Mouse (Mus musculus) spleen, adult 18-20 months (tissue): ENCODE data around the gene Wdr62.
"Not testable (repeated sequence)": the region's sequence is repeated elsewhere in the genome, so short reads cannot be mapped to it uniquely, and the experiment has no call there.

Experiments
- DNase-seq, 2 experiments: peaks; one replicate each; pipeline ENCODE4 v3.0.0; 2022; ENCODE audit warnings: mixed read lengths in 2 of 2

The Wdr62 gene

DNA sequence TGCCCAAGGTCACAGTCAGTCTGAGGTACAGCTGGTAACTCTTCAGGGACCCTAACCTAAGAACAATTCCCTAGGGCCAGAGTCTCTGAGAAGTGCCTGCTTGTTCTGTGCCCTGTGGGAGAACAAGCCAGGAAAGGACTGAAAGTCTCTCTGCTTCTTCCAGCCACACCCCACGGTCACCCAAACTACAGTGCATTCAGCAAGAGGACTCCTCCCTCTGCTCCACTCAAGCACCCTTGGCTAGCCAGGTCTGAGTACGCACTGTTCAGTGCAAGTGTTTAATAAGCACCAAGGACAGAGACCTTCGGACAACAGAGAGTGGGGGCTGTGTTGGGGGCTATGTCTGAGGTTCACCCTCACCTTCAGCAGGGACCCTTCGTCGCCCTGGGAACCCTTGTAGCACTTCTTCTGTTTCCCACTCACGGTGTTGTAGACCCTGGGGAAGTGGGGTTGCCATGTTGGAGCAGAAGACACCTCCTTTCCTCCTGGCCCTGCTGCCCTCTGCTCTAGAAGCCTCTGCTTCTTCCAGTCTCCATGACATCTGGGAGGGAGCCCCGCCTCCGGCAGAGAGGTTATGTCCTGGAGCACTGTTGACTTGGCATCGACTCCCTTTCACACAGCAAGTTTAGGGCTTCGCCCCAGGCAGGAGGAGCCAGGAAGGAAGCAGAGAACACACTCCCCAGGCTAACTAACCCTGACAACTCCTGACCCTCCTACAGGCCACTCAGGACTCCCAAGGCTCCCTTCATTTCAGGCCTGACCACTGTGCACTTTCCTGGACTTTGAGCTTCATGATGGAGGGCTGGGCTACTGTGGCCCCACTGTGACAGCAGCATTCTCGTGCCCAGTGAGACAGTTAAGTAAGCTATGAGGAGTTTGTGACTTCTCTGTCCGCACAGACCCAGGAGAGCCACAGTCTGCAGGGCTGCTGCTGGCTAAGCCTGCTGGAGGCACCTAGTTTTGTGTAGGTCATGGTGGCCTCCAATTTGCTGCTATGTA lies 28.0 kb downstream of the Wdr62 start:
- DNase-seq = no peak

DNA sequence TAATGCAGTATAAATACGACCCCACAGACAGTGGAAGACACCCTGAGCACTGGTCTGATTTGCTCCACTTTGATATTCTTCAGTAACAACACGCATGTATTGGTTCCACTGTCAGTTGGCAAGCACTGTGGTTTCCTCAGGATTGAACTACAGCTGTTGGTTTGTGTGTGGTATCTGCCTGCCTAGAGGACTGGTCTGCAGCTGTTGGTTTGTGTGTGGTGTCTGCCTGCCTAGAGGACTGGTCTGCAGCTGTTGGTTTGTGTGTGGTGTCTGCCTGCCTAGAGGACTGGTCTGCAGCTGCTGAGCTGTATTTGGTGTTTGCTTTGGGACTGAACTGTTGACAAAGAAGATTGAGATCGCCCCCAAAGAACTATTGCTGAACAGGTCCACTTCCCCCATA lies 42.8 kb downstream of the Wdr62 start:
- not testable (repeated sequence) for DNase-seq

DNA sequence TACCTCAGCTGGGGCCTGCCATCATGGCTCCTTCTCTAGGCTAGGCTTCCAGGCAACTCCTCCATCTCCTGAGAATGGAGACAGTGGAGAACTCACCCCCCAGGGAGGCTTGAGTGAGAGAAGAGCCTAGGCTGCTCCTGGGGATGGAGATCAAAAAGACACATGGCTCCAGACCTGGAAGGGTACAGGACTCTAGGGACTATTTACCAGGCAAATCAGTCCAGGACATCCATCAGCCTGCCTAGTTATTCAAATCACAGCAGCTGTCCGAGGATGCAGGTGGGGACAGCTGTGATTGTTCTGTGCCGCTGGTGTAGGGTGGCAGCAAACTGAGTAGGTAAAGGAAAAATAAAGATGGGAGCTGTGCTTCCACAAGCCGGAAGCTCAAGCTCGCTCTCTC lies 44.6 kb downstream of the Wdr62 start, which contains the start of gene Ovol3:
Gene Ovol3 (minus strand): TSS at position 101 of the 400 bp plus-strand sequence.
- no peak for DNase-seq

DNA sequence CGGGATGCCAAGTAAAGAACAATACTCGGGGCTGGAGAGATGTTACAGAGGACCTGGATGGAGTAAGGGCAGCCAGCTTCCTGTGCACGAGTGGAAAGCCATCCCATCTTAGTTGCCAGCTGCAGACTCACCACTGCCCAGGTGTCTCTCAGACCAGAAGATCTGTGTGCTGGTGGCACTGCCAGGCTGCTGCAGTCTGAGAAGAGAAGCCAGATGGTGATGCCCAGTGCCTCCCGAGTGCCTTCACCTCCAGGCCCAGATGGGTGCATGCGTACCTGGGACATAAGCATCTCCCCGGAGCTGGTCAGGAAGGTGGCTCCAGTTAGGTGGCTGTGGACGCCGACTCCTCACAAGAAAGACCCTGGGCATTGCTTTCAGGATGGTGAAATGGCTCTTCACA lies 45.1 kb downstream of the Wdr62 start:
- DNase-seq = no peak

DNA sequence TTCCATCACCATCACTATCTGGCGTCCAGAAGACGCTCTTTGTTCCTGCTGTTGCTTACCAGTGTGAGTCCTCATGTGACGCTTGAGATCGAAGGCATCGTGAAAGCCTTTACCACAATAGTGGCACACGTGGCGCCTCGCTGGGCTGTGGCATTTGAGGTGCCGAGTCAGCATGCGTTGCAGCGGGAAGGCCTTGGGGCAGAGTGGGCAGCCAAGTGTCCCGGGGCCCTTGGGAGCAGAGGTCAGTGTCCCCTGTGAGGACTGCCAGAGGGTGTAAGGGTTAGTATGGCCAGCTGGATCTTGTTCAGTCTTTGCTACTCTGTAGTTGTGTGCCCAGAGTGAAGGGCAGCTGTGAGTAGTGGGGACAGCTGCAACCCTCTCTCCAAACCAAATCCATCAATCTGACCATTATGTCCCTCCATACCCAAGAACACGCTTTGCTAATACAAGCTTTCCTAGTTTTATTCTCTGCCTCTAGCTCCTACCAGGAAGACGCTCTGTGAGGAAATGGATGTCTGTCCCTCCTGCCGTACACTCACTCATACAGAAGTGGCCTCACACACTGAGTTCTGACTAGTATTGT lies 45.9 kb downstream of the Wdr62 start:
- DNase-seq = no peak

DNA sequence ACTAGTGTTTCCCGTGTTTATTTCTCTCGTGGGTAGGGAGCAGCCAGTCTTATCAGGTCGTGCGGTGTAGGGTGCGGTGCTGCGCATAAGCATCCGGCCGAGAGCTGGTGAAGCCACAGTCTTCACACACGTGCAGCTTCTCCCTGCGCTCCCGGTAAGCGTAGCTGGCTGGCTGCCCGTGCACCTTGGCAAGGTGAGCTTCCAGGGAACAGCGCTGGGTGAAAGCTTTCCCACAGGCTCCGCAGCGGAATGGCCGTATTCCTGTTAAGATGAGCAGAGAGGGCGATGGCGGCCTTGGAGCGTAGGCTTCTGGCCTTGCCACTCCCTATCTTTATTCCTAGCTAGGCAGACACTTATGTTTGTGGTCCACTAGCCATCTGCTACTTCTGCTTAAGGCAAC lies 46.8 kb downstream of the Wdr62 start:
- no peak for DNase-seq

DNA sequence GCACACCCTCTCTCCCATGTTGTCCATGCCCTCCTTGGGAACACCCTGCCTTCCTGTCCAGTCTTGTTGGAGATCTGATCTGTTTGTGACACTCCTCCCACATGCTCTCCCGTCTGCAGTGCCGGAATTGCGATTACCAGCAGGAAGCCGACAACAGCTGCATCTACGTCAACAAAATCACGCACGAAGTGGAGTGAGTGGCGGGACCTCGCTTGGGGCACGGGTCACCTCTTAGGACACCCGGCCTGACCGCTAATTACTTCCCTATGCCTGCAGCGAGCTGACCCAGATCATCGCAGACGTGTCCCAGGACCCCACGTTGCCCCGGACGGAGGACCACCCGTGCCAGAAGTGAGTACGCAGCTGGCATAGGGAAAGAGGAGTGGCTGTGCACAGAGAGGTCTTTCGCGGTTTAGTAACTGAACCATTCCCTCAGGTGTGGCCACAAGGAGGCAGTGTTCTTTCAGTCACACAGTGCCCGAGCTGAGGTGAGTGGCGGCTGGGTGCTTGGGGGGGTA lies 47.5 kb downstream of the Wdr62 start:
- peak; percentile 21 to 39 for DNase-seq

DNA sequence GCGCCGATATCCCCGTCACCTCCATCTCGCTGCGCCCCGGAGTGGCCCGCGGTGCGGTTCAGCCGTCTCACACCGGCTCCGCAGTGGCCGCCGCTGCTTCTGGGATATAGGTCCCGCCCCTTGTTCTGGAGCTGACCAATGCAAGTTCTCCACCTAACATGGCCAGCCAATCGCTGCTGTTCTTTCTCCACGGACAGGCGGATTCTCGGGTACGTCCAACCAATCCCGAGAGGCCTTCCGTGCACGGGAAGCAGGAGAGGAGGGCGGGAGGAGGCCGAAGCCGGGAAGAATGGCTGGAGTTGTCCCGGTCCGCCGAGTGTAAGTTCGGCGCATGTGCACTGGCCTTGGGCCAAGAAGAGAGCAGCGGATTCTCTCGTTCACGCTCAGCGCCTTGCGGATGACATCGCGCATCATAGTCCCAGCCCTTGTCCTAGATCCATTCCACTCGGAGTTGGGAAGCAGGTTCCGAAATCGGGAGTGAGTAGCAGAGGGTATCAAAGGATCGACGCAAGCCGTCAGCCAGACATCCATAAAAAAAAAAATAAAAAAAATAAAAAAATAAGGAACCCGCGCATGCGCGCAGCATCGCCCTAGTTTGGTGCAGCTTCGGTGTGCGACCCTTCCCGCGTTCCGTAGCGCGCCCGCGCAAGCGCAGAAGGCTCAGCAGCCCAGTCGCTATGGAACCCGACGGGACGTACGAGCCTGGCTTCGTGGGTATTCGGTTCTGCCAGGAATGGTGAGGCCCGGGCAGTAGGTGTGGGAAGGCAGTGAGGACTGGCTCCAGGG lies 48.4 kb downstream of the Wdr62 start, which contains the start of the genes Polr2i and Tbcb:
Gene Polr2i (plus strand): TSS at position 280 of the 786 bp plus-strand sequence.
Gene Tbcb (minus strand): TSS at position 604 of the 786 bp plus-strand sequence.
- peak; percentile 91 to 95 for DNase-seq

DNA sequence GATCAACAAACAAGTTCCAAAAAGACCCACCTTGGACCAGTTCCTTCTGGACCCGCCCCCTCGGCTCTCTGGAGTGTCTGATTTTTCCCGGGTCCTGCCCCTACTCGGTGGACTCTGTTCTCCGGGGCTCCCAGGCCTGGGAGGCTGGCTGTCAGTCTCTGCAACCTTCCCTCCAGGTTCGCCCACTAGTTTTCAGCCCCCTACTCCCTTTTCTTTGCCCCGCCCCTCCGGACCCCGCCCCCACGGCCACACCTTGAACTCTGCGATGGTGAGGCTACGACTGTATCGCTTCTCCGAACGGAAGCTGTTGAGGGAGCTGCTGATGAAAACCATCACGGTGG lies 48.9 kb downstream of the Wdr62 start:
- no peak for DNase-seq

DNA sequence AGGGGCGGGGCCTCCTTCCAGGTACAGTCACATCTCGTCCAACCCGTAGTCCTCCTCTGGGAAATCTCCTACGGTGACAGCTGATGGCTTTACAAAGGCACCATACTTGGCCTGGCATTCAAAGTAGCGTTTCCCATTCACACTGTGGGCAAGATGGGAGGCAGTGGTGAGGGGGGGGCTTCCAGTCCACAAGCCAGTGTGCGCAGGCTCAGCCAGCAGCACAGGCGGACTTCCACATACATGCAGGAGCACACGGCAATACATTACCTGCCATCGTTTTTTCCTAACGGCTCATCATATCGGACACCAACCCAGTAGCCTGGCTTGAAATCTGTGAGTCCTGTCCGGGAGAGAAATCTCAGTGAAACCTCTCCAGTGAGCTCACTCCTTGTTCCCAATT lies 56.0 kb downstream of the Wdr62 start:
- DNase-seq = no peak

DNA sequence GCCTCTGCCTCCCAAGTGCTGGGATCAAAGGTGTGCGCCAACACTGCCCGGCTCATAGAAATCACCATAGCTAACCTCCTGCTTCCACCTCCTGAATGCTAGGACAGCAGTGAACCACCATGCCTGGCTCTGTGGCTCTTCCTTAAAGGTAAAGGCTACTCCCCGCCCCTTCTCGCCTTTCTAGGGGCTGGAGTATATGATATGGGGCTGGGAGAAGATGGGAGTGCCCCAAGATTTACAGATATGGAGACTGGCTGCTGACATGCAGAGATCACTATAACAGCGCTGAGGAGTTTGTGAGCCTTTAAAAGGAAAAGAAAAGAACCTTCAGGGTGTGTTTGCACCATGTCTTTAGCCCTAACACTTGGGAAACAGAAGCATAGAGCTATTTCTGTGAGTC lies 58.0 kb downstream of the Wdr62 start:
- no peak for DNase-seq

DNA sequence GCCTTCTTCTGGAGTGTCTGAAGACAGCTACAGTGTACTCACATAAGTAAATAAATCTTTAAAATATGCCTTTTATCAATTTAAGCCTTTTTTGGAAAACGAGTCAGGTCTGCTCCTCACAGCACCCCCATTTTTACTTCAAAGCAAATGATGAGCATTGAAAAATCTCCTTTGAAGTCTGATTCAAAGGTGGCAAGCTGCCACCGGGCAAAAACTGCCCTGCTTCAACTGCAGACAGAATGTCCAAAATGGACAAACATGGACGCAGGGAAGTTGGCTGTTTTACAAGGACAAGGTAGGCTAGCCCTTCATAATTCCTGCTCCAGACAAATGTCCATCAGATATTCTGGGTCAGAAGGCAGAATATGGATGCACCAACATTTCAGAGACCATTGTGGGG lies 58.8 kb downstream of the Wdr62 start:
- no peak for DNase-seq

DNA sequence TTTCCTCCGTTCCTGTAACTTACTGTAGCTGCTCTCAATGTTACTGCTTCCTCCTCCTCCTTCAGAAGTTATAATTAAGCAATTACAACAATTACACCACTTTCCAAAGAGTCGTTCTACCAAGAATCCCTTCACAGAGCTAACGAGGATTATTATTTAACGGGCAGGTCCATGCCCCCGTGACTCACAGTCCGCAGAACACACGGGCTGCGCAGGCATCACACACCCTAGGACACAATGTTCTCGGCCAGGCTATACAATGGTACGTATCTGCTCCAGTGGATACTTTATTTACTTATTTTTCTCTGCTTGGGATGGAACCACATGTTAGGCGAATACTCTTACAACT lies 60.2 kb downstream of the Wdr62 start:
- DNase-seq = no peak

DNA sequence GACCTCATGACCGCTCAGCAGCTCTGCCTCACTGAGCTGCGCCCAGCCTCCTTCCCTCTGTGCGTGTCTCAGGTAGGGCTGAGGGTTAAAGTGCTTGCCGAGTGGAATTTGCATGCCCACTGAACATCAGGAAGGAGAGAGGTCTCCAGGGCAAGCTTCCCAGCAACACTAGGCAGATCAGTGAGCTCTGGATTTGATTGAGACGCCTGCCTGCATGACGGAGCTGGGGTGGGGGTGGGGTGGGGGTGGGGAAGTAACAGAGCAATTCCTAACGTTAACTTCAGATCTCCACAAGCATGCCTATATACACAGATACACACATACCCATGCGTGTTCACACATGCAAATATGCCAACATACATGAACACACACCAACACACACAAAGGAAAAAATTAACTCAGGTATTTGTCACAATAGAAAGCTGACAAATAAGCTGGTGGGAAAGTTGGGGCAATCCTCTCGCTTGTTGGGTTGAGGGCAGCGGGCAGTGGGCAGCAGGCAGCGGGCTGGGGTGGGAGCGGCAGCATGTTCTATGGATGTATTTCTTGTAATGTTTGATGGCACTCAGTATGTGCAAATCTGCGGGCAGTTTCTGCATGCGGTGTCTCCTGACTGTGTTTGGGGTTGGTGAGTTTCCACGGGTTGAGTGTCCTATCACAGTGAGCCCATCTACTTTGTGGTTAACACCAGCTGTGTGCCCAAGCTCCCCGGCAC lies 60.8 kb downstream of the Wdr62 start:
- DNase-seq = no peak

DNA sequence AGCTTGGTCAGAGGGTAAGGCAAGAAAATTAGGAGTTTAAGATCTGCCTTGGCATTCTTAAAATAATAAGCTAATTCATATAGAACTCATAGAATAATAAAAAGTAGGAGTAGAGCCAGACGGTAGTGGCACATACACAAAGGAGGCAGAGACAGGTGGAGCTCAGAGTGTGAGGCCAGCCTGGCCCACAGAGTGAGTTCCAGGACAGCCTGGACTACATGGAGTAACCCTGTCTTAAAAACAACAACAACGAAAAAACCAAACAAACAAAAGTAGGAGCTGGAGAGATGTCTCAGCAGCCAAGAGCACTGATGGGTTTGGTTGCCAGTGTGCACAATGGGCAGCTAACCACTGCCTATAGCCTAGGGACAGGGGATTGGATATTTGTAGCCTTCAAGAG lies 62.9 kb downstream of the Wdr62 start:
- DNase-seq = no peak

DNA sequence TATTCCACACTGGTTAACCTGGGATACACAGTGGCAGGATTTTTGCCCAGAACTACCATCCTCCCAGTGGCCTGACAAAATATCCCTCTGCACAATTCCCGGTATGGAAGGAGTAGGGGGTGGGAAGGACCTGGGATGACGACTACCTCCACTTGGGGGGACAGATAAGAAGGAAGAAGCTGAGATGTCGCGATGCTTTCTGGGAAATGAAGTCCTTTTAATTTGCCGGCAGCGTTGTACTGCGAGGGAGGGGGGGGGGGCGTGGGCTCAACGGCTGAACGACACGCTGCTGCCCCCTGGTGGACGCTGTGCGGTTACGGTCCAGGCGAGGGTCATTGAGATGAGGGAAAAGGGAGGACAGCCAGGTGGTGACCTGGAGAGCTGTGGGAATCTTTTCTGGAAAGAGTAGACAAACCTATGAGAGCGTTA lies 63.5 kb downstream of the Wdr62 start:
- DNase-seq = peak; percentile 35 to 73

DNA sequence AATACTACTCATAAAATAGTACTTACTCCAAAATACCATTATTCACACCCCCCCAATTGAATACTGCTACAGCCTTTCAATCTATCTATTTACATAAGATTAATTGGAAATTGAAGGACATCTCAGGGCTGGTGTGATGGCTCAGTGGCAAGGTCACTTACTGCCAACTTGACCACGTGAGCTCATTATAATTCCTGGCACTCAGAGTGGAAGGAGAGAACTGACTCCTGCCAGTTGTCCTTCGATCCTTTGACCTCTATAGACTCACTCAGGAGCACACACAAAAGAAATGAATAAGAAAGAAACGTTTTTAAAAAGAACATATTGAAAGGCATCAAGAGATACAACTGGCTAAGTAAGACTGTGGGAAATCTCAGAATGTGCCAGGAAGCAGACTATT lies 64.3 kb downstream of the Wdr62 start:
- no peak for DNase-seq

DNA sequence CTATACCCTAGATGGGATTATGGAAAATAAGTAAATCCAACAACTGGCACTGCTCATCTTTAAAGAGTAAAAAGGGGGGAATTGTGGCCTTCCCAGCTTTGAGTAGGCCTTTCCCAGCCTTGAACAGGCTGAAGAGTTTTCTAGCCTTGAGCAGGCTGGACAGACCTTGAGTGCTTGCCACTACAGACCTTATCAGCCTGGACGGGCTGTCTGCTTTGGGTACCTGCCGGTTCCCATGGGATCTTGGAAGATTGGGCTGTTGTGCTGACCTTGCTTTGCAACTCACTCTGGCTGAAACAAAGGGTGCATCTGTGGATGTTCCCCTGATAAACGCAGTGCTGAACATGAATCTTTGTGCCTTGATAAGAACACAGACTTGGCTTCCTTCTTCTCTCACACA lies 66.3 kb downstream of the Wdr62 start:
- no peak for DNase-seq

DNA sequence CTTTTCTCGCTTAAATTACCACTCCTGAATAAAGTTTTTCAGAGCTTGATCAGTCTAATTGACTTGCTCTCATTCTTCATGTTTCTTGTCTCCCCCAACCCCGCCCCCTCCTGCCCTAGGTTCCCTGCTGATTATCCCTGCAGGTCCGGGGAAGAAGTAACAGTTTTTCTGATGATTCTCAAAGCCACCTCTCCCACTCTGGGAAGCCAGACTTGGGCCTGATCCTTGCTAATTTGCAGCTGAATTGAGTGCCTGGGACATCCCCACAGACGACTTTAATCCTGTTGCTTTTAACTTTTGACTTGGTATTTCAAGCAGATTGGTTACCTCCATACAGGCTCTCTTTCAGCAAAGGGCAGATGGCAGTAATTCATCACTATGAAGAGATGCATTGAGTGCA lies 69.2 kb downstream of the Wdr62 start:
- no peak for DNase-seq

DNA sequence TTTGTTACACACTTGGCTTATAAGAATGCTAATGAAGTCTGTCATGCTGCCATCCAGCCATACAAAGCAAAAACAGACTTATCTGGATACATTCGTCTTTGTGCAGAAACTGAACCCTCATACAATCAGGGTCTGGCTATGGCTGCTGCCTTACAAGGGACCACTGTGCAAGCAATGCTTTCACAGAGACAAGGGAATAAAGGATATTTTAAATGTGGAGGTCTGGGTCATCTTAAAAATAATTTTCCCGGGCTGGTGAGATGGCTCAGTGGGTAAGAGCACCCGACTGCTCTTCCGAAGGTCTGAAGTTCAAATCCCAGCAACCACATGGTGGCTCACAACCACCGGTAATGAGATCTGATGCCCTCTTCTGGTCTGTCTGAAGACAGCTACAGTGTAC lies 73.9 kb downstream of the Wdr62 start:
- not testable (repeated sequence) for DNase-seq

DNA sequence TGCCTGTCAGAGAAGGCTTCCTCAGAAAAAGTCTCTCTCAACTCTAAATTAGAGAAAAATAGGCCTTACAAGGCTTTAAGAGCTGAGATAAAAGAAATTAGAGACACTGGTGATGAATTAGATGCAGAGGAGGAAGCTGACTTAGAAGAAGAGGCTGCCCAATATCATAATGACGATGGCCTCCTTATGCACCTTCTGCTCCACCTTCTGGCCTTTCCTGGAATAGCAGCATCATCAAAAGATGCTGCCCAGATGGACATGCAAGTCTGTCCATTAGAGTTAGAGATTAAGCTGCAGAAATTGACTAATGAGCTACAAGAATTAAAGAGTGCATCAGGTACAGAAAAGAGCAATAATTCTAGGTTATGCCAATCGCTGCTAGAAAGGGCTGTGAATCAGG lies 74.8 kb downstream of the Wdr62 start:
- DNase-seq = peak in 1 of 2 experiments; percentile 66

DNA sequence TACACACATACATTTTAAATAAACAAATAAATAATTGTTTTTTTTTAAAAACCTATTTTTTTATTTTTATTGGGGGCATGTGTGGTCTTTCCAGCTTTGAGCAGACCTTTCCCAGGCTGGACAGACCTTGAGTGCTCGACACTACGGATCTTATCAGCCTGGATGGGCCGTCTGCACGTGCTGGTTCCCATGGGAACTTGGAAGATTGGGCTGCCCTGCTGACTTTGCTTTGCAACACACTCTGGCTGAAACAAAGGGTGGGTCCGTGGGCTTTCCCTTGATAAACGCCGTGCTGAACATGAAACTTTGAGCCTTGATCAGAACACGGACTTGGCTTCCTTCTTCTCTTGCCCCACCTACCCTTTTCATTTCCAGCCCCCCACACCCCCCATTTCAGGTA lies 75.8 kb downstream of the Wdr62 start:
- DNase-seq = no peak
